Mouse (Mus musculus) spleen, postnatal 14 days (tissue): Measurements from ENCODE around the gene Aifm2.
A peak's percentile ranks its signal among the peaks of the same experiment; 100 is the strongest.

ENCODE experiments used
- DNase-seq, 2 experiments: peaks; one replicate each; pipeline ENCODE4 v3.0.0; 2021 to 2022; ENCODE audit warnings: low spot score in 2 of 2

Gene Aifm2

DNA sequence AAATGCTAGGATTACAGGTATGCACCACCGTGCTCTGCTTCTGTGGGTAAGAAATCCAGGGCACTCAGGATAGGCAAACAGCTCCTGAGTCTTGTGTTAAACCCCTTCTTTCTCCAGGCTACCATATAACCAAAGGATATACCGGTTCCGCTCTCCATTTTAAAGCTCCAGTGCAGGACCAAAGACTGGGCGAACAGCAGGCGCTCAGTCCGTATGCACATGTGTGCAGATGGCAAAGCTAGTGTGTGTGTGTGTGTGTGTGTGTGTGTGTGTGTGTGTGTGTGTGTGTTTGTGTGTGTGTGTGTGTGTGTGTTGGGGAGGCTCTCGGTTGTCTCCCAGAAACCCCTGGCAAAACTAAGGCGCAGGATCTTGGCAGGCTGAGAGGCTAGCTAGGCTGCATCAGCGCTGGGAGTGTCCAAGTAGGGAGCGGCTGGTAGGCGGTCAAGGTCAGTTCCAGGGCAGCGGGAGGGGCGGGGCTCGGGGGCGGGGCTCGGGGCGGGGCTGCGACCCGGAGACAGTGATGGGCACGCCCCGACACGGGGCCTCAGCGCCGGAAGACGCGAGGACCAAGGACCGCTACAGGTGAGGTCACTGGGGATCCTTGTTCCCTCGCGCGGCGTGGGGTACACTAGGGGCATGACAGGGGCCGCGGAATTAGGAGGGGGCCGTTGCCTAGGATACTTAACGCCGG is at the start of gene Aifm2:
TSS of gene Aifm2 (plus strand) at position 493 of the 691 bp plus-strand sequence.
- DNase-seq: peak; percentile 26 to 34

GRCm38 (mm10) chr10:61665651-61666050 is 49.4 kb upstream of the Aifm2 start:
- DNase-seq: no peak

- DNase-seq: no peak
These were observed 45.8 kb upstream of the Aifm2 start for GRCm38 (mm10) chr10:61669289-61669688.

- no peak for DNase-seq
These were observed 45.2 kb upstream of the Aifm2 start for GRCm38 (mm10) chr10:61669896-61670295.

- no peak for DNase-seq
These were observed 44.3 kb upstream of the Aifm2 start for GRCm38 (mm10) chr10:61670758-61671157.

- DNase-seq: no peak
These were observed 39.1 kb upstream of the Aifm2 start for GRCm38 (mm10) chr10:61675935-61676334.

GRCm38 (mm10) chr10:61679545-61679944 is 35.5 kb upstream of the Aifm2 start:
- DNase-seq: no peak

DNA sequence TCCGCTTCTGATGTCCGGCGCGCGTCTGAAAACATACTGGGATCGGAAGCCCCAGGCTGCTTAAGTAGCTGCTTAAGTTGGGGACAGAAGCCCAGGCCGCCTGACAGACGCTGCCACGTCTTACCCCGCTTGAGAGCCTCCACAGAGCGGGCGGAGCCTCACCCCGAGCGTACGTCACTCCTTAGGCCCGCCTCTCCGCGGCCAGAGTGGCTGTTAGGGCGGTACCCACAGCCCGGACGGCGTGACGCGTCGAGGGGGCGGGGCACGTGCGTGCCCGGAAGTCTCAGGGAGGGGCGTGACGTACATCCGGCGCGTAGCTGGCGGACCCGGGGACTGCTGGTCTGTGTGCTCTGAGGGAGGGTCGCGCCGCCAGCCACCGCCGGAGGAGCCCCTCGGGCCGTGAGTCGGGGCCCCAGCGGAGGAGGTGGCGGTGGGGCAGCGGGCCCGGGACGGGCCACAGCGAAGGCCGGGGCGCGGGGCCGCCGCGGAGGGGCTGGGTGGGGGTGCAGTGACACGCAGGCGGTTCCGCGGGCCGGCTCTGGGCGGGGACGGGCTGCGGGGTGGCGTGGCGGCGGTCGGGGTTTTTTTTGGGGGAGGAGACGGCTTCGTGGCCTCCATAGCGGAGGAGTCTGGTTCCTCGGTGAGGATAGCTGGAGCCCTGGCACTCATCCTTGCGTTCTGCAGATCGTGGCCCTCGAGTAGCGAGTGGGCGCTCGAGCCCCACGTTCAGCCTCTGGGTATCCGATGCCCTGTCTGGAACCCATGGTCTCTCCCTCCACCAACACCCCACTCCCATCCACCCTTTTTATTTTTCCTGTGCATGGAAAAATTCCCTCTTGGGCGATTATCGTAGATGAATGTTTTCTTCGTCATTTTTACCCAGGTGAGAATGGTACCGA is 34.8 kb upstream of the Aifm2 start, which contains the start of gene Sar1a:
TSS of gene Sar1a (plus strand) at position 285 of the 899 bp plus-strand sequence.
- peak; percentile 97 to 99 for DNase-seq

DNA sequence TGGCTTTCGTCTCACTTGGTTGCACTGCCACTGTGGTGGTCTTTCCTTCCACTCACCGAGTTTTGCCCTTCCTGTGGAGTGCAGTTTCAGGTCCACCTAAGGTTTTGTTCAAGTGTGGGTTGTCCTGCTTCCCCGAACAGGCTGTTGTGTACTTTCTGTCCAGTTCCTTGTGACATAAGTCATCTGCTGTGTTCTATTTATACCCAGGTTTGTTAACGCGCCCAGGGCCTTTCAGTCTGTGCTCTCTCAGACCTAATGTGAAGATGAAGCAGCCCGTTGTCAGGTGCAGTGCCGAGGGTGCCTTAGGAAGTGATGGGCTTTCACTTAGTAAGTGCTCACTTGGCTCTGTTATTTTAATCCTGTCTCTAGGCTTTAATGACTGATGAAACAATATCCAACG is 25.7 kb upstream of the Aifm2 start:
- no peak for DNase-seq

DNA sequence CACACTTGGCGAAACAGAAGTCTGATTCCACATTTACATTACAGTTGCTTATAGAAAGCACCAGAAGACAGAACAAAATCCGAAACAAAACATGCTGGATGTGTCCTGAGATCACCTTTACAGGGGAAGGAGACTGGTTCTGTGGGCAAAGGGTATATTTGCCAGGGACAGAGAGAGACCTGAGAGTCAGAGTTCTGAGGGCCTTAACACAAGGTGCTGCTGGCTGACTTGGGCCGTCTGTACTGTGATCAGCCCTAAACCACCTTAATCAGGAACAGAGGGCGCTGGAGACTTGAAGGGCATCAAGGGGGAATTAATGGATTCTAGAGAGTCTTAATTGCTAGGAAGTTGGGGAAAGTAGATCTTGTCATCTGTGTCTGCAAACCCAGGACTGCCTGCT is 21.5 kb upstream of the Aifm2 start:
- DNase-seq: no peak

GRCm38 (mm10) chr10:61694870-61695670 is 20.0 kb upstream of the Aifm2 start, which contains the start of gene Tysnd1:
TSS of gene Tysnd1 (plus strand) at chr10:61695514.
- peak; percentile 82 to 90 for DNase-seq

- DNase-seq: peak in 1 of 2 experiments; percentile 12
These were observed 19.1 kb upstream of the Aifm2 start for GRCm38 (mm10) chr10:61695703-61696559.

GRCm38 (mm10) chr10:61696560-61696823 is 18.6 kb upstream of the Aifm2 start:
- DNase-seq: no peak

- DNase-seq: no peak
These were observed 18.0 kb upstream of the Aifm2 start for GRCm38 (mm10) chr10:61697028-61697427.

DNA sequence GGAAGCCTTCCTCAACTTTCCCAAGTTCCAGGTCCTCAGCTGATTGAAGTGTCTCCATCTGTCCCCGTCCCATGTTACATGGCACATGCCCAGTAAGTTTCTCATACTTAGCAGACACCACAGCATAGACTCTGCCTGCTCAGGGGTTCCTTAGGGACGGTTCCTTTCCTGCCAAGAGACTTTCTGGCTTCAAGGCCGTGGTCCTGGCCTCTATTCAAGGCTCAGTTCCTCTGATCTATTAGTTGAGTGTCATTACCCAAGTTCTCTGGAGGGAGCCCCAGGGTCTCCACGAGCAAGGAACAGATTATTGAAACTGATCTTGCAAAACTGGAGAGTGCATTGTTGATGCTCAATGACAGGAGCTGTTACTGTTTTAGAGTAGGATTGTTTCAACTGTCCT is 10.4 kb upstream of the Aifm2 start:
- no peak for DNase-seq

- no peak for DNase-seq
These were observed 8.4 kb upstream of the Aifm2 start for GRCm38 (mm10) chr10:61706412-61707375.

DNA sequence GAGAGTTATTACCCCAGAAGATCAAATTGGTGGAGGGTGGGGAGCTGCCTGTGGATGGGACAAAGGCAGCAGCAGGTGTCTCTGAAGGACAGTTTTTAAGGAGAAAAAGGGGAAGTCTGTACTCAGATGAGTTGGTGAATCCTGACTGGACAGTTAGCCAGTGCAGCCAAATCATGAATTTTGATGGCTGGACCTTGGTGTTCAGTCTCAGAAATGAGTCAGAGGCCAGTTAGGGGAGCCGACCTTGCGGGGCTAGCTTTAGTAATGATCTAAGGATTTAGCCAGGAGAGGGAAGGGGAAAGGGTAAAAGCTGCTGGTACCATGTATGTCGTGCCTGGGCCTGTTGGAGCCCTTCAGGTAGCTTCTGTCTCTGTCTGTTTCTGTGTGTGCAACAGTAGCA is 1.5 kb upstream of the Aifm2 start:
- DNase-seq: no peak

DNA sequence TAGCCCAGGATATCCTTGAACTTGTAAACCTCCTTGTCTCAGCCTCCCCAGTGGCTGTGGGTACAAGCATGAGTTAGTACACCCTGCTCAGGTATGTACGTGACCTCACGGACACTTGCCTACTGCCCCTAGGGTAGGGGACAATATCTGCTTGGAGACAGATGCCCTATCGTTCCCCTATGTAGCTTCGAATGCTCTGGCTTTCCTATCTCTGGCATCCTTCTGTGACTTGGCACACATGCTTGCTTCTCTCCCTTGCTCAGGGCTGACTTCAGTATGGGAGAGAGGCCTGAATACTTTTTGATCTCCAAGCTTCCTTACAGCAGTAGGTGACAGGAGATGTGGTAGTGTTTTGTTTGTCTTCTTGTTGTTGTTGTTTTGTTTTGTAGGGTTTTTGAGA is 917 bp upstream of the Aifm2 start:
- no peak for DNase-seq

DNA sequence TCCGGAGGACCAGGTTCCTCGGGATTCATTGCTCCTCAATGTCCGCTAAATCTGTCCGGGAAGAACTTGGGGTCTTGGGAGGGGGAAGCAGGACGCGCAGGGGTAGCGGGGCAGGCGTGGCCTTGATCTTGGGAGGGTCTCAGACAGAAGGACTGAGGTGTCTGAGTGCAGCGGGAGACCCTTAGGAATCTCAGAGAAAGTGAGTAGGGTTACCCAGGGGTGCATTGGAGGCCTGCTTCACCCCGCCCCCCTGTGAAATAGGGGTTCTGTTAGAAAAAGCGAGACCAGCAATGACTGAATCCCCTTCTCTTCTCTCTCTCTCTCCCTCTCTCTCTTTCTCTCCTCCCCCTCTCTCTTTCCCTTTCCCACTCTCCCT is 387 bp downstream of the Aifm2 start:
- DNase-seq: no peak
